Mouse (Mus musculus) kidney, postnatal 0 days (tissue): Measurements from ENCODE around the gene Ccdc7a. TPM values are rescaled to one million over a fixed set of nuclear protein-coding genes. Genes with fewer than 3 reads are reported as not detected.
"Not testable (repeated sequence)": the region's sequence is repeated elsewhere in the genome, so short reads cannot be mapped to it uniquely, and the experiment has no call there.

Source experiments
- ATAC-seq: fragments of 200-750 bp; cut with Nextera tagmentation; replicated peaks from 2 replicates; pipeline ENCODE4 v1.8.0; 2017; ENCODE audit warnings: low read depth, moderate number of reproducible peaks, moderate TSS enrichment, moderate library complexity; ENCODE audit not compliant: low FRiP score
- DNase-seq: peaks from one replicate; pipeline ENCODE4 v3.0.0-alpha.2; 2016; ENCODE audit warnings: low spot score
- H3K27ac ChIP-seq: fragments of 300-500 bp; sonication (generic); 2 replicates; pipeline ENCODE4 v1.5.1; 2014; ENCODE audit warnings: mild to moderate bottlenecking
- H3K27me3 ChIP-seq: fragments of 300-500 bp; sonication (generic); 2 replicates; pipeline ENCODE4 v1.6.1; 2014; ENCODE audit warnings: low read length, mixed read lengths; ENCODE audit not compliant: insufficient read depth
- H3K36me3 ChIP-seq: fragments of 300-500 bp; sonication (generic); 2 replicates; pipeline ENCODE4 v1.6.1; 2014; ENCODE audit warnings: low read length, mixed read lengths; ENCODE audit not compliant: insufficient read depth
- H3K4me1 ChIP-seq: fragments of 300-500 bp; sonication (generic); replicated peaks from 2 replicates; pipeline ENCODE4 v1.6.1; 2014; ENCODE audit warnings: antibody characterized with exemption, low read length, mixed read lengths; ENCODE audit not compliant: insufficient read depth
- H3K4me2 ChIP-seq: fragments of 300-500 bp; sonication (generic); 2 replicates; pipeline ENCODE4 v1.6.1; 2014; ENCODE audit warnings: mild to moderate bottlenecking, low read length, moderate library complexity, mixed read lengths
- H3K4me3 ChIP-seq: fragments of 300-500 bp; sonication (generic); replicated peaks from 2 replicates; pipeline ENCODE4 v1.5.1; 2014; ENCODE audit warnings: low read depth, low read length
- H3K9ac ChIP-seq: fragments of 300-500 bp; sonication (generic); 2 replicates; pipeline ENCODE4 v1.6.1; 2014; ENCODE audit warnings: low read depth, low read length
- H3K9me3 ChIP-seq: fragments of 300-500 bp; sonication (generic); replicated peaks from 2 replicates; pipeline ENCODE4 v1.6.1; 2016; ENCODE audit warnings: low read length, inconsistent platforms, mixed read lengths
- CTCF ChIP-seq: IDR thresholded peaks from 2 replicates; pipeline ENCODE4 v1.5.1; 2016; ENCODE audit warnings: antibody characterized with exemption, low read depth, mild to moderate bottlenecking, moderate library complexity
- WGBS: fragments of 180-500 bp; shearing (Covaris S2); extraction: QIAGEN DNeasy Blood & Tissue Kit; methylation state at CpG from one replicate; pipeline ENCODE4 v1.1.7; 2014; 5-methylcytosine and 5-hydroxymethylcytosine counted together
- polyA plus RNA-seq: library from polyadenylated mRNA; unstranded; fragments of >200 nt; fragmentation: Nextera tagmentation; extraction: Ambion mirVana; gene quantifications from 2 replicates; pipeline ENCODE4 v1.2.1, GENCODE M21; 2015

Gene Ccdc7a
- not detected in 2 replicates for polyA plus RNA-seq

- H3K4me1 ChIP-seq, ATAC-seq, H3K9ac ChIP-seq, DNase-seq, H3K4me2 ChIP-seq, H3K27me3 ChIP-seq, H3K9me3 ChIP-seq, H3K27ac ChIP-seq, H3K4me3 ChIP-seq, H3K36me3 ChIP-seq: not testable (repeated sequence)
- 100% methylated on average over 2 of the region's 11 CpGs for WGBS
Measured at GRCm38 (mm10) chr8:129065417-129065816, at the start of gene Ccdc7a. Ccdc7a (minus strand) TSS chr8:129065517.

GRCm38 (mm10) chr8:129066834-129067233, 1.5 kb upstream of the Ccdc7a start, which contains the start of gene Ccdc7b:
Ccdc7b (plus strand) TSS chr8:129067134.
- not testable (repeated sequence) for H3K27ac ChIP-seq, H3K4me2 ChIP-seq, H3K9me3 ChIP-seq, H3K9ac ChIP-seq, ATAC-seq, H3K27me3 ChIP-seq, H3K36me3 ChIP-seq, DNase-seq, H3K4me3 ChIP-seq, H3K4me1 ChIP-seq
- WGBS, result 62% methylated on average over 1 of the region's 10 CpGs

GRCm38 (mm10) chr8:128991389-128991788, 73.9 kb downstream of the Ccdc7a start:
- TF ChIP-seq CTCF, result no peak
- no peaks in the 10 kb centered on the region for H3K27me3 ChIP-seq
- H3K36me3 ChIP-seq, result no peaks in the 10 kb centered on the region
- 87% methylated on average over 1 of the region's 1 CpGs for WGBS
- H3K4me2 ChIP-seq, result no peak overlapping the region
- ATAC-seq, result no peak
- H3K9ac ChIP-seq, result no peak overlapping the region
- H3K9me3 ChIP-seq, result no peaks in the 10 kb centered on the region
- H3K4me3 ChIP-seq, result no peak overlapping the region
- no peak overlapping the region for H3K27ac ChIP-seq
- DNase-seq, result no peak
- no peaks in the 10 kb centered on the region for H3K4me1 ChIP-seq

- not testable (repeated sequence) for H3K9me3 ChIP-seq, H3K27ac ChIP-seq, H3K27me3 ChIP-seq, H3K4me1 ChIP-seq, ATAC-seq, H3K36me3 ChIP-seq, H3K4me3 ChIP-seq, H3K4me2 ChIP-seq, H3K9ac ChIP-seq, DNase-seq
- WGBS, result 86% methylated on average over 11 of the region's 11 CpGs
Measured at GRCm38 (mm10) chr8:128948941-128949340, 116.4 kb downstream of the Ccdc7a start.

DNA sequence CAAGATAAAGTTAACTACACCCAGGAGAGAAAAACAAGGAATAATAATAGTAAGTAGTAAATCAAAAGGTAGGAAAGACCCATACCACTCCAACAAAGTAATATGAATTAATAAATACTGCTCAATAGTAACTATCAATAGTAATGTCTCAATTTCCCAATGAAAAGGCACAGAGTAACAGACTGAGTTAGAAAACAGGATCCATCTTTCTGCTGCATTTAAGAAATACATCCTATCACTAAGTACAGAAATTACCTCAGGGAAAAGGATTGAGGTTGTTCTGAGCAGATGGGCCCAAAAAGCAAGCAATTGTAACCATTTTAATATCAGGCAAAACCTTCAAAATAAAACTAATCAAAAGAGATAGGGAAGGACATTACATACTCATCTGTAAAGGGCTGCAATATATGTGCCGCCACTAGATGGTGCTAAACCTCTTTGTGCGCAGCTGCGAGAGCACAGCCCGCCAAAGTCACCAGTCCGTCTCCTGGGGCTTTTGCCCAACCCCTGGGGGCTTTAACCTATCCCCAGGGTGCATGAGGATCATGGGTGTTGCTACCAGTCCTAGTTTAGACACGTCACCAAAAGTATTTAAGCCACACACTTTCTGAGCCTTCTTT, 124.2 kb downstream of the Ccdc7a start:
- not testable (repeated sequence) for H3K27ac ChIP-seq, H3K36me3 ChIP-seq, H3K4me1 ChIP-seq, H3K27me3 ChIP-seq, ATAC-seq, H3K9me3 ChIP-seq, H3K9ac ChIP-seq, H3K4me2 ChIP-seq, H3K4me3 ChIP-seq
- TF ChIP-seq CTCF, result peak; percentile 63
- DNase-seq, result peak; percentile 19
- WGBS, result 5% methylated on average over 6 of the region's 6 CpGs

- no peak overlapping the region for H3K4me2 ChIP-seq
- DNase-seq (no peak), ATAC-seq (no peak)
- H3K4me1 ChIP-seq, result no peaks in the 10 kb centered on the region
- 65% methylated on average over 4 of the region's 4 CpGs for WGBS
- H3K4me3 ChIP-seq, result no peak overlapping the region
- H3K36me3 ChIP-seq, result no peaks in the 10 kb centered on the region
- no peak overlapping the region for H3K9ac ChIP-seq
- H3K27ac ChIP-seq, result no peak overlapping the region
- H3K27me3 ChIP-seq, result no peaks in the 10 kb centered on the region
- no peaks in the 10 kb centered on the region for H3K9me3 ChIP-seq
- TF ChIP-seq CTCF, result no peak
Measured at GRCm38 (mm10) chr8:128933446-128933845, 131.9 kb downstream of the Ccdc7a start.

GRCm38 (mm10) chr8:128882719-128883118, 182.6 kb downstream of the Ccdc7a start:
- Histone ChIP-seq H3K9me3 (no peaks in the 10 kb centered on the region), H3K4me2 (no peak overlapping the region), H3K27me3 (no peaks in the 10 kb centered on the region), H3K36me3 (no peaks in the 10 kb centered on the region), H3K4me1 (no peaks in the 10 kb centered on the region), H3K4me3 (no peak overlapping the region), H3K27ac (no peak overlapping the region), H3K9ac (no peak overlapping the region)
- DNase-seq (no peak), ATAC-seq (no peak)
- 55% methylated on average over 3 of the region's 3 CpGs for whole genome bisulfite sequencing
- TF ChIP-seq CTCF, result no peak
